Mouse (Mus musculus) heart, embryonic 15.5 days (tissue): ENCODE measurements around the gene Filip1l. TPM values are rescaled to one million over a fixed set of nuclear protein-coding genes. Genes with fewer than 3 reads are reported as not detected.

ENCODE experiments used
- ATAC-seq: fragments of 200-750 bp; cut with Nextera tagmentation; replicated peaks from 2 replicates; pipeline ENCODE4 v1.8.0; 2017; ENCODE audit warnings: low read depth, moderate TSS enrichment; ENCODE audit not compliant: insufficient number of reproducible peaks, insufficient read depth, low FRiP score
- H3K27ac ChIP-seq: fragments of 300-500 bp; sonication (generic); 2 replicates; pipeline ENCODE4 v1.5.1; 2015; ENCODE audit warnings: mild to moderate bottlenecking, inconsistent platforms
- H3K27me3 ChIP-seq: fragments of 300-500 bp; sonication (generic); 2 replicates; pipeline ENCODE4 v1.6.1; 2015; ENCODE audit warnings: inconsistent platforms
- H3K36me3 ChIP-seq: fragments of 300-500 bp; sonication (generic); 2 replicates; pipeline ENCODE4 v1.6.1; 2015; ENCODE audit warnings: mild to moderate bottlenecking, inconsistent platforms
- H3K4me1 ChIP-seq: fragments of 300-500 bp; sonication (generic); replicated peaks from 2 replicates; pipeline ENCODE4 v1.6.1; 2015; ENCODE audit warnings: inconsistent platforms
- H3K4me2 ChIP-seq: fragments of 300-500 bp; sonication (generic); 2 replicates; pipeline ENCODE4 v1.6.1; 2015; ENCODE audit warnings: inconsistent platforms, mild to moderate bottlenecking, moderate library complexity
- H3K4me3 ChIP-seq: fragments of 300-500 bp; sonication (generic); 2 replicates; pipeline ENCODE4 v1.5.1; 2015; ENCODE audit warnings: mild to moderate bottlenecking, inconsistent platforms
- H3K9ac ChIP-seq: fragments of 300-500 bp; sonication (generic); 2 replicates; pipeline ENCODE4 v1.6.1; 2015; ENCODE audit warnings: mild to moderate bottlenecking, inconsistent platforms
- H3K9me3 ChIP-seq: fragments of 300-500 bp; sonication (generic); replicated peaks from 2 replicates; pipeline ENCODE4 v1.6.1; 2016; ENCODE audit warnings: inconsistent platforms
- WGBS: fragments of 180-500 bp; shearing (Covaris S2); methylation state at CpG from one replicate; pipeline ENCODE4 v1.1.7; 2015; ENCODE audit warnings: mixed read lengths; 5-methylcytosine and 5-hydroxymethylcytosine counted together
- polyA plus RNA-seq: library from polyadenylated mRNA; unstranded; fragments of >200 nt; fragmentation: Nextera tagmentation; extraction: Ambion mirVana; gene quantifications from 2 replicates; pipeline ENCODE4 v1.2.1, GENCODE M21; 2015

Filip1l gene
- polyA plus RNA-seq, 1 experiment from 2014 or later: 25.0 TPM

- Histone ChIP-seq H3K36me3 (no peaks in the 10 kb centered on the region), H3K27me3 (no peaks in the 10 kb centered on the region), H3K4me2 (peak overlapping the region; percentile 23; the same call in 1 of the 2 replicates), H3K4me3 (no peak overlapping the region), H3K27ac (no peak overlapping the region), H3K4me1 (peaks cover 39% of the 10 kb centered on the region), H3K9ac (no peak overlapping the region), H3K9me3 (no peaks in the 10 kb centered on the region)
- 74% methylated on average over 5 of the region's 5 CpGs for WGBS
- ATAC-seq: no peak
Measured at GRCm38 (mm10) chr16:57552709-57553108, 199.8 kb downstream of the Filip1l start.

GRCm38 (mm10) chr16:57553235-57553634, 200.3 kb downstream of the Filip1l start:
- no peaks in the 10 kb centered on the region for H3K27me3 ChIP-seq
- ATAC-seq: no peak
- no peak overlapping the region for H3K4me2 ChIP-seq
- H3K36me3 ChIP-seq: no peaks in the 10 kb centered on the region
- H3K4me1 ChIP-seq: peaks cover 34% of the 10 kb centered on the region
- no peak overlapping the region; the same call in 1 of the 2 replicates for H3K27ac ChIP-seq
- H3K9me3 ChIP-seq: no peaks in the 10 kb centered on the region
- H3K9ac ChIP-seq: no peak overlapping the region
- H3K4me3 ChIP-seq: no peak overlapping the region

- Histone ChIP-seq H3K27ac (no peak overlapping the region; the same call in 1 of the 2 replicates), H3K9ac (no peak overlapping the region), H3K27me3 (no peaks in the 10 kb centered on the region), H3K4me1 (peaks cover 30% of the 10 kb centered on the region), H3K4me3 (no peak overlapping the region), H3K4me2 (no peak overlapping the region), H3K36me3 (no peaks in the 10 kb centered on the region), H3K9me3 (no peaks in the 10 kb centered on the region)
- ATAC-seq: no peak
- 78% methylated on average over 6 of the region's 6 CpGs for WGBS
Measured at GRCm38 (mm10) chr16:57554886-57555400, 202.1 kb downstream of the Filip1l start.

- peaks cover 30% of the 10 kb centered on the region for H3K4me1 ChIP-seq
- H3K9me3 ChIP-seq: no peaks in the 10 kb centered on the region
- H3K27ac ChIP-seq: no peak overlapping the region
- WGBS: 68% methylated on average over 4 of the region's 4 CpGs
- no peaks in the 10 kb centered on the region for H3K36me3 ChIP-seq
- no peak for ATAC-seq
- no peak overlapping the region for H3K4me2 ChIP-seq
- H3K4me3 ChIP-seq: no peak overlapping the region
- H3K9ac ChIP-seq: no peak overlapping the region
- no peaks in the 10 kb centered on the region for H3K27me3 ChIP-seq
Measured at GRCm38 (mm10) chr16:57555667-57556066, 202.8 kb downstream of the Filip1l start.

- Histone ChIP-seq H3K4me3 (no peak overlapping the region), H3K4me2 (no peak overlapping the region), H3K27me3 (no peaks in the 10 kb centered on the region), H3K4me1 (peaks cover 30% of the 10 kb centered on the region), H3K9me3 (no peaks in the 10 kb centered on the region), H3K36me3 (no peaks in the 10 kb centered on the region), H3K9ac (no peak overlapping the region), H3K27ac (no peak overlapping the region)
- 51% methylated on average over 2 of the region's 2 CpGs for WGBS
- ATAC-seq: no peak
Measured at GRCm38 (mm10) chr16:57556244-57556643, 203.4 kb downstream of the Filip1l start.

GRCm38 (mm10) chr16:57558258-57558657, 205.4 kb downstream of the Filip1l start:
- no peak for ATAC-seq
- Histone ChIP-seq H3K4me1 (peaks cover 21% of the 10 kb centered on the region), H3K27ac (no peak overlapping the region), H3K9ac (no peak overlapping the region), H3K36me3 (no peaks in the 10 kb centered on the region), H3K4me3 (no peak overlapping the region), H3K9me3 (no peaks in the 10 kb centered on the region), H3K4me2 (no peak overlapping the region), H3K27me3 (no peaks in the 10 kb centered on the region)
- 86% methylated on average over 3 of the region's 3 CpGs for WGBS

- Histone ChIP-seq H3K27ac (no peak overlapping the region), H3K9me3 (no peaks in the 10 kb centered on the region), H3K27me3 (no peaks in the 10 kb centered on the region), H3K4me3 (no peak overlapping the region), H3K4me1 (peaks cover 22% of the 10 kb centered on the region), H3K4me2 (no peak overlapping the region), H3K9ac (no peak overlapping the region), H3K36me3 (no peaks in the 10 kb centered on the region; the same call in 1 of the 2 replicates)
- no peak for ATAC-seq
- 69% methylated on average over 1 of the region's 1 CpGs for WGBS
Measured at GRCm38 (mm10) chr16:57560185-57560584, 207.3 kb downstream of the Filip1l start.

- peaks cover 16% of the 10 kb centered on the region for H3K4me1 ChIP-seq
- H3K9me3 ChIP-seq: no peaks in the 10 kb centered on the region
- peak; percentile 53; the same call in 1 of the 2 replicates for ATAC-seq
- H3K4me2 ChIP-seq: no peak overlapping the region
- peak overlapping the region; percentile 41 for H3K27ac ChIP-seq
- H3K27me3 ChIP-seq: no peaks in the 10 kb centered on the region
- 25% methylated on average over 3 of the region's 3 CpGs for WGBS
- no peaks in the 10 kb centered on the region; the same call in 1 of the 2 replicates for H3K36me3 ChIP-seq
- no peak overlapping the region for H3K9ac ChIP-seq
- no peak overlapping the region for H3K4me3 ChIP-seq
Measured at GRCm38 (mm10) chr16:57563453-57563852, 210.6 kb downstream of the Filip1l start.

- peaks cover 3% of the 10 kb centered on the region for H3K36me3 ChIP-seq
- 36% methylated on average over 1 of the region's 1 CpGs for WGBS
- H3K4me2 ChIP-seq: no peak overlapping the region
- no peak overlapping the region for H3K4me3 ChIP-seq
- no peaks in the 10 kb centered on the region for H3K9me3 ChIP-seq
- peak overlapping the region; percentile 25; the same call in 1 of the 2 replicates for H3K27ac ChIP-seq
- ATAC-seq: no peak
- no peaks in the 10 kb centered on the region for H3K27me3 ChIP-seq
- no peak overlapping the region for H3K9ac ChIP-seq
- peaks cover 16% of the 10 kb centered on the region for H3K4me1 ChIP-seq
Measured at GRCm38 (mm10) chr16:57564807-57565206, 211.9 kb downstream of the Filip1l start.

- WGBS: 27% methylated on average over 3 of the region's 3 CpGs
- Histone ChIP-seq H3K36me3 (peaks cover 17% of the 10 kb centered on the region), H3K4me2 (no peak overlapping the region), H3K27ac (peak overlapping the region; percentile 22; the same call in 1 of the 2 replicates), H3K4me1 (peaks cover 16% of the 10 kb centered on the region), H3K9me3 (no peaks in the 10 kb centered on the region), H3K27me3 (no peaks in the 10 kb centered on the region), H3K4me3 (no peak overlapping the region), H3K9ac (no peak overlapping the region)
- no peak; the same call in 1 of the 2 replicates for ATAC-seq
Measured at GRCm38 (mm10) chr16:57566215-57566614, 213.3 kb downstream of the Filip1l start.

GRCm38 (mm10) chr16:57568648-57569404, 215.9 kb downstream of the Filip1l start:
- Histone ChIP-seq H3K36me3 (peaks cover 28% of the 10 kb centered on the region), H3K4me1 (peaks cover 5% of the 10 kb centered on the region), H3K4me3 (no peak overlapping the region), H3K9ac (no peak overlapping the region), H3K4me2 (no peak overlapping the region), H3K27ac (no peak overlapping the region), H3K27me3 (no peaks in the 10 kb centered on the region), H3K9me3 (no peaks in the 10 kb centered on the region)
- no peak for ATAC-seq
- WGBS: 77% methylated on average over 7 of the region's 7 CpGs
